Mouse (Mus musculus) neutrophil, adult 65 days (primary cell): ENCODE data around the gene Hmmr. TPM values are rescaled to one million over a fixed set of nuclear protein-coding genes. Genes with fewer than 3 reads are reported as not detected.

Source experiments
- total RNA-seq: library from RNA; stranded (reverse); gene quantifications from 2 replicates; pipeline ENCODE4 v1.2.4, GENCODE M21; 2023

Hmmr gene
- total RNA-seq = 25.2 and 26.4 TPM in 2 replicates

DNA sequence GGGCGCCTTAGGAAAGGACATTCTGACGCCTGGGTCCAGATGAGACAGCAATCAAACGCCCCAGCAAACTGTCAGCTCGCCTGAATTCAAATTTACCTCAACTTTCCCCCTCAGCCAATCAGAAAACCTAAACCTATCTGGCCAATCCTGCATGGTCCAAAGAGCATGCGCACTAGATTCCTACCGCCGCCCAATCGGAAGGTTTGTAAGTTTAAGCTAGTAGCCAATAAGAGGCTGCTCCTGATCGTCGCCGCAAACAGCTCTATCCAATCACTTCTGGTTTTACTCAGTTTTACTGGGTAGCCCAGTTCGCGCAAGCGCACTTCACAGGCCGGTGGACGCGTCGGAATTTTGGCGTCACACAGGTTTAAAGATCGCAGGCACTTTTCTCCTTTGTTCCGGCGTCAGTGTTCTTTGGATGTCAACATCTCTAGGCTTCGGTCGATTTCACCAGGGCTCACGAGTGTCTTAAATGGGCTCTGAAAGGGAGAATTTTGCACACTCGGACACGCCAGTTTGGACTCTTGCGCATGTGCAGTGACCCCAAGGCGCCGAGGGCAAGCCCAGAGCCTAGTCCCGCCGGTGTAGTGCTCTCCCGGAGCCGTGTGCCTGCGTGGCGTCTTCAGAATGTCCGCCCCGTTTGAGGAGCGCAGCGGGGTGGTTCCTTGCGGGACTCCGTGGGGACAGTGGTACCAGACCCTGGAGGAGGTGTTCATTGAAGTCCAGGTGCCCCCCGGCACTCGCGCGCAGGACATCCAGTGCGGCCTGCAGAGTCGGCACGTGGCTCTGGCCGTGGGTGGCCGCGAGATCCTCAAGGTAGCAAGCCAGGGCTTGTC lies at the start of gene Hmmr, which contains the start of gene Nudcd2:
Hmmr (minus strand) TSS at position 84 of the 836 bp plus-strand sequence.
Nudcd2 (plus strand) TSS at position 329 of the 836 bp plus-strand sequence.

GRCm38 (mm10) chr11:40755109-40755627 lies 21.9 kb upstream of the Hmmr start, which contains the start of gene Ccng1:
Gene Ccng1 (minus strand): TSS chr11:40755311.

DNA sequence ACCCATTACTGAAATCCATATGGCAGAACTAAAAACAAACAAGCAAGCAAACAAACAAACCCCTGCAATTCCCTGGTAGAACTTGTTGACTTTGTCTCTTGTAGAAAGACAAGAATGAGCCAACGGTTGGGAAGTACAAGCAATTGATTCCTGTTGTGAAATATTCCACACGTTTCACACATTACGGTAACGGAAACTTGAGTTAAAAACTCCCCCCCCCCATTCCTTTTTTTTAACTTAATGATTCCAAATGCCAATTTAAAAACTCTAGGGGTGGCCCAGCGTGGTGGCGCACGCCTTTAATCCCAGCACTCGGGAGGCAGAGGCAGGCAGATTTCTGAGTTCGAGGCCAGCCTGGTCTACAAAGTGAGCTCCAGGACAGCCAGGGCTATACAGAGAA lies 38.1 kb downstream of the Hmmr start, which contains the start of gene Mat2b:
Mat2b (minus strand) TSS at position 101 of the 400 bp plus-strand sequence.

Other genes starting within 250 kb of the Hmmr start
- gene Mat2b, start 38.2 kb downstream of the Hmmr start, total RNA-seq = 56.6 and 67.2 TPM in 2 replicates
- gene Nudcd2, start 245 bp upstream of the Hmmr start, total RNA-seq = 6.6 and 11.8 TPM in 2 replicates
- gene Ccng1, start 21.9 kb upstream of the Hmmr start, total RNA-seq = 20.6 and 21.3 TPM in 2 replicates